Mouse (Mus musculus): Measurements from ENCODE around the gene Hnrnpab. TPM values are rescaled to one million over a fixed set of nuclear protein-coding genes. Genes with fewer than 3 reads are reported as not detected.

The Hnrnpab gene
- total RNA-seq (2014; fragmentation: Nextera tagmentation) (512 and 539 TPM in 2 replicates), total RNA-seq (2017) (838 and 956 TPM in 2 replicates)

GRCm38 (mm10) chr11:51606447-51607095 lies at the start of gene Hnrnpab:
TSS of gene Hnrnpab (minus strand) at chr11:51606847.
- peak; percentile 88 for ATAC-seq (replicated peaks; ENCODE audit: poor library complexity, severe bottlenecking)

- ATAC-seq (replicated peaks; ENCODE audit: poor library complexity, severe bottlenecking), result no peak
Observed at GRCm38 (mm10) chr11:51654891-51655290, 48.2 kb upstream of the Hnrnpab start.

- ATAC-seq (replicated peaks; ENCODE audit: poor library complexity, severe bottlenecking), result no peak
Observed at GRCm38 (mm10) chr11:51653736-51654135, 47.1 kb upstream of the Hnrnpab start.

GRCm38 (mm10) chr11:51652889-51653418 lies 46.3 kb upstream of the Hnrnpab start:
- ATAC-seq (replicated peaks; ENCODE audit: poor library complexity, severe bottlenecking), result no peak

- ATAC-seq (replicated peaks; ENCODE audit: poor library complexity, severe bottlenecking), result peak; percentile 74
Observed at GRCm38 (mm10) chr11:51650691-51651515, 44.3 kb upstream of the Hnrnpab start, which contains the start of the genes N4bp3 and D930048N14Rik. TSS of gene N4bp3 (minus strand) at chr11:51650842. TSS of gene D930048N14Rik (plus strand) at chr11:51650954.

- peak; percentile 13 for ATAC-seq (replicated peaks; ENCODE audit: poor library complexity, severe bottlenecking)
Observed at GRCm38 (mm10) chr11:51650261-51650660, 43.6 kb upstream of the Hnrnpab start.

GRCm38 (mm10) chr11:51649889-51650199 lies 43.2 kb upstream of the Hnrnpab start:
- peak; percentile 42 for ATAC-seq (replicated peaks; ENCODE audit: poor library complexity, severe bottlenecking)

GRCm38 (mm10) chr11:51649111-51649888 lies 42.7 kb upstream of the Hnrnpab start:
- ATAC-seq (replicated peaks; ENCODE audit: poor library complexity, severe bottlenecking), result no peak

- ATAC-seq (replicated peaks; ENCODE audit: poor library complexity, severe bottlenecking), result no peak
Observed at GRCm38 (mm10) chr11:51648566-51648965, 41.9 kb upstream of the Hnrnpab start.

- no peak for ATAC-seq (replicated peaks; ENCODE audit: poor library complexity, severe bottlenecking)
Observed at GRCm38 (mm10) chr11:51646751-51647667, 40.4 kb upstream of the Hnrnpab start.

GRCm38 (mm10) chr11:51646245-51646644 lies 39.6 kb upstream of the Hnrnpab start:
- no peak for ATAC-seq (replicated peaks; ENCODE audit: poor library complexity, severe bottlenecking)

- no peak for ATAC-seq (replicated peaks; ENCODE audit: poor library complexity, severe bottlenecking)
Observed at GRCm38 (mm10) chr11:51645293-51645692, 38.6 kb upstream of the Hnrnpab start.

- peak; percentile 89 for ATAC-seq (replicated peaks; ENCODE audit: poor library complexity, severe bottlenecking)
Observed at GRCm38 (mm10) chr11:51644217-51644616, 37.6 kb upstream of the Hnrnpab start.

GRCm38 (mm10) chr11:51643761-51644160 lies 37.1 kb upstream of the Hnrnpab start:
- peak; percentile 58 for ATAC-seq (replicated peaks; ENCODE audit: poor library complexity, severe bottlenecking)

GRCm38 (mm10) chr11:51643202-51643601 lies 36.6 kb upstream of the Hnrnpab start:
- no peak for ATAC-seq (replicated peaks; ENCODE audit: poor library complexity, severe bottlenecking)

- no peak for ATAC-seq (replicated peaks; ENCODE audit: poor library complexity, severe bottlenecking)
Observed at GRCm38 (mm10) chr11:51640748-51641147, 34.1 kb upstream of the Hnrnpab start.

GRCm38 (mm10) chr11:51638497-51638896 lies 31.9 kb upstream of the Hnrnpab start:
- no peak for ATAC-seq (replicated peaks; ENCODE audit: poor library complexity, severe bottlenecking)

- peak; percentile 85 for ATAC-seq (replicated peaks; ENCODE audit: poor library complexity, severe bottlenecking)
Observed at GRCm38 (mm10) chr11:51637971-51638414, 31.3 kb upstream of the Hnrnpab start.

GRCm38 (mm10) chr11:51636323-51636684 lies 29.7 kb upstream of the Hnrnpab start:
- ATAC-seq (replicated peaks; ENCODE audit: poor library complexity, severe bottlenecking), result peak; percentile 43

Data from granulocyte monocyte progenitor cell, adult 5-6 weeks (primary cell).